Mouse (Mus musculus) hindbrain, embryonic 13.5 days (tissue): ENCODE measurements around the gene Ranbp3. TPM values are rescaled to one million over a fixed set of nuclear protein-coding genes. Genes with fewer than 3 reads are reported as not detected.

Experiments
- ATAC-seq: fragments of 200-750 bp; cut with Nextera tagmentation; 2 replicates; pipeline ENCODE4 v1.8.0; 2017; ENCODE audit warnings: moderate TSS enrichment; ENCODE audit not compliant: low FRiP score
- H3K27ac ChIP-seq: fragments of 300-500 bp; sonication (generic); 2 replicates; pipeline ENCODE4 v1.5.1; 2015; ENCODE audit warnings: inconsistent platforms, mild to moderate bottlenecking, moderate library complexity
- H3K27me3 ChIP-seq: fragments of 300-500 bp; sonication (generic); 2 replicates; pipeline ENCODE4 v1.6.1; 2015; ENCODE audit warnings: mild to moderate bottlenecking, inconsistent platforms
- H3K36me3 ChIP-seq: fragments of 300-500 bp; sonication (generic); 2 replicates; pipeline ENCODE4 v1.6.1; 2015; ENCODE audit warnings: mild to moderate bottlenecking, inconsistent platforms
- H3K4me1 ChIP-seq: fragments of 300-500 bp; sonication (generic); replicated peaks from 2 replicates; pipeline ENCODE4 v1.6.1; 2015; ENCODE audit warnings: inconsistent platforms
- H3K4me2 ChIP-seq: fragments of 300-500 bp; sonication (generic); 2 replicates; pipeline ENCODE4 v1.6.1; 2015; ENCODE audit warnings: inconsistent platforms, mild to moderate bottlenecking, moderate library complexity
- H3K4me3 ChIP-seq: fragments of 300-500 bp; sonication (generic); 2 replicates; pipeline ENCODE4 v1.5.1; 2015; ENCODE audit warnings: mild to moderate bottlenecking, inconsistent platforms
- H3K9ac ChIP-seq: fragments of 300-500 bp; sonication (generic); 2 replicates; pipeline ENCODE4 v1.6.1; 2015; ENCODE audit warnings: mild to moderate bottlenecking, inconsistent platforms
- H3K9me3 ChIP-seq: fragments of 300-500 bp; sonication (generic); 2 replicates; pipeline ENCODE4 v1.6.1; 2016; ENCODE audit warnings: inconsistent platforms
- WGBS: fragments of 180-500 bp; shearing (Covaris S2); methylation state at CpG from one replicate; pipeline ENCODE4 v1.1.7; 2015; 5-methylcytosine and 5-hydroxymethylcytosine counted together
- polyA plus RNA-seq: library from polyadenylated mRNA; unstranded; fragments of >200 nt; fragmentation: Nextera tagmentation; extraction: Ambion mirVana; gene quantifications from 2 replicates; pipeline ENCODE4 v1.2.1, GENCODE M21; 2015

The Ranbp3 gene
- polyA plus RNA-seq, 1 experiment from 2014 or later = 99.1 TPM

DNA sequence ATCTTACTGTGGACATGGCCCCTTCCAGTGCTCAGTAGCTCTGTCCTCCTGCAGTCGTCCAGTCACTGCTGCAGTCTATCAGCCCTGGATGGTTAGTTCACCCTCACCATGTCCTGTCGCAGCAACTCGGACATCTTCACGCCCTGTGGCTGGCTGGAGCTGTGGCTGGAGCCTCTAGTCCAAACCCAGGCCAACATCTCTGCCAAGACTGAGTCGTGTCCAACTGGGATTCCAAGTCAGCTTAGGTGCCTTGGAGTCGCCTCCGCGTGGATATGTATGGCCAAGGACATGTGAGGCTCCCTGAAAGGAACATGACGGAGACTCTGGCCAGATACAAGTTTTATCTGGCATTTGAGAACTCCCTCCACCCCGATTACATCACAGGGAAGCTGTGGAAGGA is 65.1 kb downstream of the Ranbp3 start:
- 86% methylated on average over 10 of the region's 10 CpGs for WGBS
- Histone ChIP-seq H3K27me3 (0 out of 2 replicates have a peak, but pooled peaks cover 6% of the 10 kb centered on the region), H3K4me2 (no peak overlapping the region), H3K9ac (no peak overlapping the region), H3K4me3 (no peak overlapping the region), H3K36me3 (no peaks in the 10 kb centered on the region), H3K27ac (no peak overlapping the region), H3K9me3 (no peaks in the 10 kb centered on the region), H3K4me1 (no peaks in the 10 kb centered on the region)
- ATAC-seq = no peak

DNA sequence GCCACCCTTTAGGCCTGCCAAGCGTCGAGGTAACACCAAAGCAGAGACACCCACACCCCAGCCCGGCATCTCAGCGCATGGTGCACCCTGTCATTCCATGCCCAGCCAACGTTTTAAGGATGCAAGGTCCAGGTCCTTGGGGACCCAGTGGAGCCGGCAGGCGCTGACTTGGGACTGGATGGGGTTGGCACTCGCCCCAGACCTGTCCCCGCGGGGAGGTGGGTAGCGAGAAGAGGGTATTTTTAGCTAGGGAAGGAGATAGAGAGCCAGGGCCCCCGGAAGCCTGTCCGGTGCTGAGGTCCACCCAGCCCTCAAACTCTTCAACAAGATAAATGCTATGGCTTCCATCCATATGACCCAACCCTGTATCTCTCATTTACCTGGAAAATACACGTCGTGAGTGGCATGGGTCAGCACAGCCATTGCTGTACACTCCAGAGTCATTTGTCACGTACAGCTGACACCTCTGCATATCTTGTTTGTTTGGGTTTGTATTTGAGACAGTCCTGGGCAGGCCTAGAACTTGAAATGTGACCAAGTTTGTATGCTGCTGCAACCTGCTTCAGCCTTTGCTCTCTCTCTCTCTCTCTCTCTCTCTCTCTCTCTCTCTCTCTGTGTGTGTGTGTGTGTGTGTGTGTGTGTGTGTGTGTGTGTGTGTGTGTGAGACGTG is 67.2 kb downstream of the Ranbp3 start:
- H3K27ac ChIP-seq = no peak overlapping the region
- no peaks in the 10 kb centered on the region for H3K36me3 ChIP-seq
- no peaks in the 10 kb centered on the region for H3K9me3 ChIP-seq
- no peak for ATAC-seq
- no peak overlapping the region for H3K9ac ChIP-seq
- no peak overlapping the region for H3K4me3 ChIP-seq
- WGBS = 84% methylated on average over 17 of the region's 17 CpGs
- H3K27me3 ChIP-seq = 0 out of 2 replicates have a peak, but pooled peaks cover 3% of the 10 kb centered on the region
- no peaks in the 10 kb centered on the region for H3K4me1 ChIP-seq
- H3K4me2 ChIP-seq = no peak overlapping the region

DNA sequence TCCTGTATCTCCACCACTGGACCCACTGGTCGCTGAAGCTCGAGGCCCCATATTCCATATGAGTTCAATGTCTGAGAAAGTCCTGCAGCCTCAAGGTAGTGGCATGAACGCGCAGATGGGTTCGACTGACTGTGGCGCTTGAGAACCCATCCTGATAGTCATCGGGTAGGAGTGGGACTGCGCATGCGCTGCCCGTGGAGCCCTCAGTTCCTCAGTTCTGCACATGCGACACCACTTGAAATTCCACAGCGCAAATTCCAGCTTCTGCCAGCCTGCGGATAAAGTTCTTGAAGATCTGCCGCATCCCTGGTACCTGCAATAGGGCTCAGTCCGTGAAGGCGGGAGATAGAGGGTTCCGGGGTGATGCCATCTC is 67.7 kb downstream of the Ranbp3 start:
- H3K4me3 ChIP-seq = no peak overlapping the region
- 77% methylated on average over 17 of the region's 17 CpGs for WGBS
- ATAC-seq = no peak
- H3K27me3 ChIP-seq = 0 out of 2 replicates have a peak, but pooled peaks cover 3% of the 10 kb centered on the region
- no peaks in the 10 kb centered on the region for H3K4me1 ChIP-seq
- no peak overlapping the region for H3K9ac ChIP-seq
- H3K4me2 ChIP-seq = no peak overlapping the region
- no peak overlapping the region for H3K27ac ChIP-seq
- H3K9me3 ChIP-seq = no peaks in the 10 kb centered on the region
- no peaks in the 10 kb centered on the region for H3K36me3 ChIP-seq

DNA sequence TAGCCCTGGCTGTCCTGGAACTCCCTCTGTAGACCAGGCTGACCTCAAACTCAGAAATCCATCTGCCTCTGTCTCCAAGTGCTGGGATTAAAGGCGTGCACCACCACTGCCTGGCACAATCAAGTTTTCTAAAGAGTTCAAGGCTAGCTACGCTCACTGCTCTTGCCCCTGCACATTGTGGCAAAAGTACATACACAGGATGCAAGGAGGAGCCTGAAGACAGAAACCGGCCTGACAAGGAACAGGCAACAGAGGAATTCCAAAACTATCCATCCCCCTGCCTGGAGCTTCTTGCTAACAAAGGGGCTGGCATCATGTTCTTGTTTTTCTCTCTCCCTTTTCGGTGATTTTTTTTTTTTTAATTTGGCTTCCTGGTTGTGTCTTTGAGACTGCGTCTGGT is 71.1 kb downstream of the Ranbp3 start:
- H3K27ac ChIP-seq = no peak overlapping the region
- no peak overlapping the region for H3K4me3 ChIP-seq
- no peak for ATAC-seq
- WGBS = 73% methylated on average over 5 of the region's 5 CpGs
- H3K9me3 ChIP-seq = no peaks in the 10 kb centered on the region
- no peaks in the 10 kb centered on the region for H3K36me3 ChIP-seq
- H3K9ac ChIP-seq = no peak overlapping the region
- peaks cover 15% of the 10 kb centered on the region; the same call in 1 of the 2 replicates for H3K27me3 ChIP-seq
- no peaks in the 10 kb centered on the region for H3K4me1 ChIP-seq
- H3K4me2 ChIP-seq = no peak overlapping the region

DNA sequence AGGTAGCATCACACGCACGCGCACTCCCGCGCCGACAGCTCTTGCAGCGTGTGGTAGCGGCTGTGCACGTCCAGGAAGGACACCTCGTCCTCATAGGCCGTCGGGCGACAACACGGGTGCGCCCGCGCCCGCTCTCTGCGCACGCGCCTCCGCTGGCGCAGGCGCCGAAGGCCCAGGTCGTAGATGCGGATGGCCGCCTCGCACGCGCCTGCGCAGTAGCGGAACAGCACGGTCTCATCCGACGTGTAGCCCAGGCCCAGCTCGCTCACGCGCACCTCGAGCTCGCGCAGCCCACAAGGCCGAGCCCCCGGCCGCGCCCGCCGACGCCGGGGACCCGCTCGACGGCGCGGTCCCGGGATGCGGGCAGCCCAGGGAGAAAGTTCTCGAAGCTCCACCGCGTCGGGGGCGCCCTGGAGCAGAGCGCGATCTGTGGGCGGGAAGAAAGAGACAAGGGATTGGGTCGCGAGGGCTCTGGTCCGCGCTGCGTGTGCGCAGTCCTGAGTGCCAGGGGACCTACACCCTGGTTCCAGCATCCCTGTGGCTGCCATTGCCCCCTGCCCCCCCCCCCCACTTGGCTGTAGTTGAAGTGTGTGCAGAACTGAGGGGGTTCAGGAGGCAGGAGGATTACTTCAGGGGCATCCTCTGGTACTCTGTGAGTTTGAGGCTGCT is 78.4 kb downstream of the Ranbp3 start:
- Histone ChIP-seq H3K27ac (no peak overlapping the region), H3K27me3 (peaks cover 84% of the 10 kb centered on the region), H3K9ac (no peak overlapping the region; the same call in 1 of the 2 replicates), H3K4me2 (peak overlapping the region; percentile 46), H3K4me1 (no peaks in the 10 kb centered on the region), H3K9me3 (no peaks in the 10 kb centered on the region), H3K36me3 (no peaks in the 10 kb centered on the region), H3K4me3 (peak overlapping the region; percentile 36)
- 25% methylated on average over 70 of the region's 71 CpGs for WGBS
- ATAC-seq = peak; percentile 82

DNA sequence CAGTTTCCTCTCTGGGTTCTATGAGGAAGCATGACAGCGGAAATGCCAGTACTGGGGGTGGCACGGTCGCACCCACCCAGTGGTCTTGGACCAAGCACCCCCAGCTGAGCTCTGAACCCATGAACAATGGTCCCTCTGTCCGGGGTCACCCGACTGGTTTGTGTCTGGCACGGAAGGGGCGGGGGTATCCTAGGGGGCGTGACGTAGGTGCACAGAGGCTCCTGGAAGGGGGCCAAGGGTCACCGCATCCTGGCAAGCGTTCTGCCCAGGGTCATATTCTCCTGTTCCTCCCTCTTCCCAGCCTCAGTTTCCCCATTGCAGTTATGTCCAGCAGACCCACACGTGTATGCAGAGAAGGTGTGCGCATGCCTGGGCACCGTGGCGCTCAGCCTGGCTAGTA is 80.4 kb downstream of the Ranbp3 start:
- Histone ChIP-seq H3K27me3 (peaks cover 95% of the 10 kb centered on the region), H3K9me3 (no peaks in the 10 kb centered on the region), H3K4me1 (peaks cover 18% of the 10 kb centered on the region), H3K27ac (no peak overlapping the region), H3K4me2 (no peak overlapping the region), H3K36me3 (no peaks in the 10 kb centered on the region), H3K9ac (no peak overlapping the region), H3K4me3 (no peak overlapping the region)
- WGBS = 23% methylated on average over 15 of the region's 15 CpGs
- ATAC-seq = no peak

DNA sequence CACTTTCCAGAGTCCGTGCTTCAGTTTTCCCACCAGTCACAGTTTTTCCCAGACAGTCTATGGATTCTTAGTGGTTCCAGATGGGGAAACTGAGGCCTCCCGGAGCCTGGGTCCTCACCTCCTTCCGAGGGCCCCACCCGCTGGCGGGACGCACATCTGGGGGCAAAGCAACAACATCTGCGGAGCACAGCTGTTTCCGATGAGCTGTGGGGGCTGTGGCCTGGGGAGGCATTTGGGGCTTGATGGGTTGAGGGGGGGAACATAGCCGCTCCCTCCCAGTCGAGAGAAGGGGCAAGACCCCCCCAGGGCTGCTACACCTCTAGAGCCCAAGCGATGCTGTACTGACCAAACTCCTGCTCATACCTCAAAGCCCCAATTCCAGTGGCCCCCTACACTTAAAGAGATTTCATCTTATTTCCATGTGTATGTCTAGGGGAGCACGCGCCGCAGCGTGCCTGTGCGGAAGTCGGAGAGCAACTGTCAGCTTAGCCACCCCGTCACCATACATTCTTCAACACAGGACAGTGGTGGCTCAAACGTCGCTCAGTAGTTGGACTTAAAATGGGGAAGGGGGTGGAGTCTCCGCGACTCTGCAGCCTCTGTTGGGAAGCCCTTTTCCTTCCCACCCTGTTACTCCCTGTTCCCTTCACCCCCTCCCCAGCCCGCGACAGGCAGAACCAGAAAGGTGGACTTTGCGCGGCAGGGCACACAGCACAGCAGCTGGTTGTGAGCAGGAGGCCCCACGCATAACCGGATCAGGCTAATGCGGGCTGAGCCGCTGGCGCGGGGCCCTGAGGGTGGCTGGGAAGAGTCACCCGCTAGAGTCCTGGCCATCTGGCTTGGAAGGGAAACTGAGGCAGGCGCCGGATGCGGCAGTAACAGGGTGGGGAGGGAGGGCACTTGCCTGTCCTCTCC is 81.4 kb downstream of the Ranbp3 start:
- Histone ChIP-seq H3K9ac (no peak overlapping the region), H3K9me3 (no peaks in the 10 kb centered on the region), H3K4me1 (peaks cover 22% of the 10 kb centered on the region), H3K4me3 (no peak overlapping the region), H3K27me3 (peaks cover 99% of the 10 kb centered on the region), H3K4me2 (no peak overlapping the region), H3K27ac (no peak overlapping the region), H3K36me3 (no peaks in the 10 kb centered on the region)
- 17% methylated on average over 36 of the region's 36 CpGs for WGBS
- no peak for ATAC-seq

DNA sequence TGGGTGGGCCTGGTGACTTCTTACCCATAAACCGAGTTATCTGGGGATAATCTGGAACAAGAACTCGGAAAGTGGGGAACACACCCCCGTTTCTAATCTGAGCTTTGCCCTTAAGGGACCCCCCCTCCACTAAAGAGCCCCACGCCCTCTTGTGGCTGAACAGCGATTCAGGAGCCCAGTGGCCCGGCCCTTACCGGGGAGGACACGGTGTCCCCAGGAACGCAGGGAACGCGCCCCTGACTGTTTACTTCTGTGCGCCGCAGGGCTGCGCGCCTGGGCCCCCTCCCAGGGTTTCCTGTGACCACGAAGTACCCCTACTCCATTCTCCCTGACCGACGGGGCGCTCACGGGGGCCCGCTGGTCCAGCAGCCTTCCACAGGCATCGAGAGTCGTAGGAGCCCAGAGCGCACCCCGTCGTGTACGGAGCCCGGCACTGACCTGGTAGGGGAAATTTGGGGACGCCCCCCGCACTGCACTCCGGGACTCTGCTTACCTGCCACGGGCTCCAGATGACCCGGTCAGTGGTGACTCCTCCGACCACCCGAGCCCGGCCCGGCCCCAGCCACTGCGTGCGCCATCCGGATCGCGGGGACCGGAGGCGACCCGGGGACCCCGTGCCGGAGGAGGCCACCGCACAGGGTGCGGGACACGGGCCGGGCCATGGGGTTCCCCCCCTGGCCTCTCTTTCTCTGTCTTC is 83.8 kb downstream of the Ranbp3 start:
- H3K9ac ChIP-seq = peak overlapping the region; percentile 66
- peak overlapping the region; percentile 71 for H3K4me2 ChIP-seq
- H3K4me1 ChIP-seq = peaks cover 26% of the 10 kb centered on the region
- ATAC-seq = no peak
- H3K9me3 ChIP-seq = no peaks in the 10 kb centered on the region
- peak overlapping the region; percentile 42 for H3K4me3 ChIP-seq
- no peak overlapping the region for H3K27ac ChIP-seq
- 1% methylated on average over 46 of the region's 51 CpGs for WGBS
- H3K36me3 ChIP-seq = no peaks in the 10 kb centered on the region
- H3K27me3 ChIP-seq = peaks cover 92% of the 10 kb centered on the region

DNA sequence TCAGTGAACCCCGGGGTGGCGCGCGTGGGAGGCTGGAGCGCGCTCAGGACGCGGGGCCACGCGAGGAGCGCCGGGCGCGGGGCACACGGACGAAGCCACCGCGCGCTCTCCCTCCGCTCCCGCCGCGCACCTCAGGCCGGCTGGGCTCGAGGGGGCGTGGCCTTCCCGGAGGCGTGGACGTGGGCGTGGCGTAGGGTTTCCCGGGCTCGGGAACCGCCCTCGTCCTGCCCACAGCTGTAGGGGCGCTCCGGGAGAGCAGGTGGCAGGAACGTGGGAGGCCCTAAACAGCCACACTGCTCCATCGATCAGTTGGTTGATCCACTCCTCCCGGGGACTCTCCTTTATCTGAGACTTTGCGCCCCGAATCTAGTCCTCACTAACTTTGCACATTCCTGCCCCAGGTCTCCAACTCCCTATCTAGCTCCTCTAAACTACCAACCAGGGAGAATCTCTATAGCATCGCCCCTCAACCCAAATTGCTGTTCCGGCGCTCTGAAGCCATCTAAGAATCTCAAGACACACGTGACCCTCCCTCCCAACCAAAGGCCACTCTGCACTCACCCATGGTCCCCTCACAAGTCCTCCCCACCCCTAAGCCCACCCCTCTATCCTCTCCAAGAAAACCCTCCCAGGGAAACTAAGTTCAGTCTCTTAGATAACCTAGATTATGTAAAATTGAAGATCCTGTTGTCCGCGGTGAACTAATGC is 84.5 kb downstream of the Ranbp3 start, which contains the start of gene Nrtn:
Nrtn (minus strand) TSS at position 115 of the 708 bp plus-strand sequence.
- no peaks in the 10 kb centered on the region for H3K9me3 ChIP-seq
- no peaks in the 10 kb centered on the region for H3K36me3 ChIP-seq
- H3K27ac ChIP-seq = no peak within 1 kb of the TSS
- peak within 1 kb of the TSS; percentile 42 for H3K4me3 ChIP-seq
- H3K9ac ChIP-seq = peak within 1 kb of the TSS; percentile 66
- H3K4me1 ChIP-seq = peaks cover 30% of the 10 kb centered on the region
- no peak for ATAC-seq
- peaks cover 84% of the 10 kb centered on the region for H3K27me3 ChIP-seq
- peak within 1 kb of the TSS; percentile 71 for H3K4me2 ChIP-seq
- WGBS = 2% methylated on average over 29 of the region's 48 CpGs

DNA sequence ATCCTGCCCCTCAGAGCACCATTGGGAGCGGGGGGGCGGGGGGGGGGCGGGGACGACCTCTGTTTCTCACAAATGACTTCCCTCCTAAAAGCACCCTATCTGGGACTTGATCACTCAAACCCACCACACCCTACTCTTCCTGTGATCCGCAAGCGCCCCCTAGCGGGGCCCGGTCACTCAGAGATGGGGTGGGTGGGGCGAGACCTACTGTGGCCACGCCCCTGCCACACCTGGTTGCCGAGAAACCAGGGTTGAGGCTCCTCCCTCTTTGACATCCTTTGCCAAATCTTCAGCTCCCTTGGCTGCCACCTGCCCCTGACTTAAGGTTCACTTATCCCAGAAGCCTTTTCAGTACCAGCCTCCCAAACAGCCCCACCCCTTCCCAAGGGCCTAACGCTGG is 85.0 kb downstream of the Ranbp3 start:
- H3K9ac ChIP-seq = no peak overlapping the region
- no peak for ATAC-seq
- no peak overlapping the region for H3K4me3 ChIP-seq
- peaks cover 79% of the 10 kb centered on the region for H3K27me3 ChIP-seq
- no peak overlapping the region for H3K27ac ChIP-seq
- no peaks in the 10 kb centered on the region for H3K9me3 ChIP-seq
- no peak overlapping the region for H3K4me2 ChIP-seq
- 7% methylated on average over 12 of the region's 12 CpGs for WGBS
- H3K4me1 ChIP-seq = peaks cover 36% of the 10 kb centered on the region
- no peaks in the 10 kb centered on the region for H3K36me3 ChIP-seq

DNA sequence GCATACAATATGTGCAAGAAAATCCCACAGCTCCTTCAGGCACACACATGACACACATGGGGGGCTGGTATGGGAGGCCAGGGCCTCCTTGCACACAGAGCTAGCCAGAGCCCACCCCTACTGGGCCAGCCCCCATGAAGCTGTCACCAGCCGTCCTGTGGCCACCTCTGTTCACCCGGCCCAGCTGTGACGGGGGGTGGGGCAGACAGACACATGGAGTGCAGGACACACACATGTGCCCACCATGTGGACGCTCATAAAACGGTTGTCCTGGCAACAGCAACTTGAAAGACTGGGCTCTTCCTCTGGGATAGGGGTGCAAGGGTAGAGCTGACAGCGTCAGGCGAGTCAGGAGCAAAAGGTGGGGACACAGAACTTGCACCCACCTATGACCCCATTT is 86.2 kb downstream of the Ranbp3 start:
- H3K9ac ChIP-seq = 0 out of 2 replicates have a peak overlapping the region, but pooled peaks have one; percentile 20
- no peak overlapping the region for H3K4me3 ChIP-seq
- H3K4me1 ChIP-seq = peaks cover 44% of the 10 kb centered on the region
- no peaks in the 10 kb centered on the region for H3K36me3 ChIP-seq
- WGBS = 36% methylated on average over 7 of the region's 7 CpGs
- no peak overlapping the region for H3K4me2 ChIP-seq
- ATAC-seq = no peak
- no peak overlapping the region for H3K27ac ChIP-seq
- H3K27me3 ChIP-seq = peaks cover 68% of the 10 kb centered on the region
- no peaks in the 10 kb centered on the region for H3K9me3 ChIP-seq
